Mouse (Mus musculus) layer of hippocampus, adult 18-20 months (tissue): ENCODE measurements around the gene Snrnp200. TPM values are rescaled to one million over a fixed set of nuclear protein-coding genes. Genes with fewer than 3 reads are reported as not detected.
A peak's percentile ranks its signal among the peaks of the same experiment; 100 is the strongest.
"Not testable (repeated sequence)": the region's sequence is repeated elsewhere in the genome, so short reads cannot be mapped to it uniquely, and the experiment has no call there.

ENCODE experiments used
- DNase-seq, 2 experiments: peaks; one replicate each; pipeline ENCODE4 v3.0.0; 2022; ENCODE audit warnings: low spot score in 2 of 2
- long read RNA-seq: library from polyadenylated mRNA; stranded (forward); transcript quantifications from one replicate; pipeline ENCODE4 v2.0.0, GENCODE M21; 2021
- total RNA-seq, 2 experiments: library from RNA; stranded (reverse); gene quantifications; 2 replicates each; pipeline ENCODE4 v1.2.3; 2021

Snrnp200 gene
- total RNA-seq, result 10 to 100 TPM; 94.5 to 95.2 TPM
- long read RNA-seq, full-length matches to known transcripts, result 59 of 100 reads
- long read RNA-seq, partial matches to known transcripts, result 36 of 100 reads
- long read RNA-seq, other reads (novel, unspliced or antisense), result 5 of 100 reads

DNA sequence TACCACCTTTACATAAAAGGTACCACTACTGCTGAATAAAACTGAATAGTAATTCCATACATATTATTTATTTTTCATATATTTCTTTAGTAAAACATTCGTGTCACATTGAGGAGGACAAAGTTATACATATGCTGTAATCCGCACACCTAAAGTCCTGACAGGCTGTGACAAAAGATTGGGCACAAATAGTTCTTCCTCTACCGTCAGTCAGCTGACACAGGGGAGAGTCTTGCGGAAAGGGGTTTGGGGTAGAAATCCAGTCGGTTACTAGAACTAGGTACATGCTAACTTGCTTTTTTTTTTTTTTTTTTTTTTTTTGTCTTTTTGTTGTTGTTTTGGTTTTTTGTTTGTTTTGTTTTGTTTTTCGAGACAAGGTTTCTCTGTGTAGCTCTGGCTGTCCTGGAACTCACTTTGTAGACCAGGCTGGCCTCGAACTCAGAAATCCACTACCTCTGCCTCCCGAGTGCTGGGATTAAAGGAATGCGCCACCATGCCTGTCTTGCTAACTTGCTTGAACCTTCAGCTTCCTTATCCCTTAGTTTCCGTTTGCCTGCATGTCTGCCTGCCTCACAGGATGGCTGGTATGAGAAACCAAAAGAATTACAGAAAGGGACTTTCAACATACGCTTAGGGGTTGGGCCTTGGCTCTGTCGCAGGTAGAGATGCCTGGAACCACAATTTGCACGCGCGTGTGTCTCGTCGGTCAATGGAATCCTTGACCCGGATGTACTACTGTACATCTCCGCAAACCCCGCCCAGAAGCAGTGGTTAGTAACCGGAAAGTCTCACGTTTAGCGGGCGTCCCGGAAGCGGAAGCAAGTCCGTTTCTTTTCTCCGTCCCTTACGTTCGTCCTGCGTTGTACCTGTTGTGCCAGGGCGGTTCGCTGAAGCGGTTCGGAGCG lies at the start of gene Snrnp200, which contains the start of gene 1810024B03Rik:
Snrnp200 (plus strand) TSS at position 840 of the 905 bp plus-strand sequence.
1810024B03Rik (minus strand) TSS at position 734 of the 905 bp plus-strand sequence.
- DNase-seq, result peak; percentile 91 to 97

DNA sequence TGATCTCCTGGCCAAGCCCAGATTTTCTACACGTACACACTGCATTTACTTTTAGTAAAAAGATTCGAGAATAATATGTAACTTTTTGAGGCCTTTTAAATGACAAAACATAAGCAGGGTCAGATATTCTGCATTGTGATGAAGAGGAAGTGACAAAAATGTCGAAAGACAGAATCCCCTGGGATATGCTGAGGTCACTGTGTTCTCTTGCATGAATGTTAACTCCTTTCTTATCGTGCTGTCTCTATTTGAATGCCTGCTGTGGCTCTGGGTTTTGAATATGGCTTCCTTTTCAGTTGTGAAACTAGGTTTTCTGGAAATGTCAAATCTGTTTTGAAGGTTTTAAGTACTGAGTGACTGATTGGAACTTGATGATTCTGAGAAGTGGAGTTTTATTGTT lies 42.5 kb upstream of the Snrnp200 start:
- DNase-seq, result no peak

GRCm38 (mm10) chr2:127166261-127166660 lies 41.9 kb upstream of the Snrnp200 start:
- DNase-seq, result peak in 1 of 2 experiments; percentile 67

GRCm38 (mm10) chr2:127182598-127183381 lies 25.4 kb upstream of the Snrnp200 start:
- DNase-seq, result peak; percentile 76 to 91

- DNase-seq, result no peak
These were observed 18.6 kb upstream of the Snrnp200 start for GRCm38 (mm10) chr2:127189574-127189973.

- peak; percentile 19 to 80 for DNase-seq
These were observed 3.3 kb upstream of the Snrnp200 start for GRCm38 (mm10) chr2:127204932-127205331.

GRCm38 (mm10) chr2:127205936-127206335 lies 2.2 kb upstream of the Snrnp200 start:
- not testable (repeated sequence) for DNase-seq

DNA sequence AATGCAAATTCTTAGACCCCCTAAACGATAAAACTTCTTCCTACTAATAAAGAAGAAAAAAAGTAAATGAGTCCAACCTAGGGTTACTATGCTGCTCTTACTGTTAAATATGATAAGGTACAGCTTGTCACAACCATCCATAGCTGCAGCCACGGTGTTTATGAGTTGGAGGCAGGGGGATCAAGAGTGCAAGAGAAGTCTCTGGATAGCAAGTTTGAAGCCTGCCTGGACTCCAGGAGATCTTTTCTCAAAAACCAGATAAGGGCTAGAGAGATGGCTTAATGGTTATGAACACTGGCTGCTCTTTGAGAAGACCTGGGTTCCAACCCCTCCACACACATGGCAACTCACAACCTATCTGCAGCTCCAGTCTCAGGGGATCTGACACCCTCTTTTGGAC lies 1.3 kb upstream of the Snrnp200 start:
- DNase-seq, result no peak

GRCm38 (mm10) chr2:127208452-127208769 lies 225 bp downstream of the Snrnp200 start:
- no peak for DNase-seq

DNA sequence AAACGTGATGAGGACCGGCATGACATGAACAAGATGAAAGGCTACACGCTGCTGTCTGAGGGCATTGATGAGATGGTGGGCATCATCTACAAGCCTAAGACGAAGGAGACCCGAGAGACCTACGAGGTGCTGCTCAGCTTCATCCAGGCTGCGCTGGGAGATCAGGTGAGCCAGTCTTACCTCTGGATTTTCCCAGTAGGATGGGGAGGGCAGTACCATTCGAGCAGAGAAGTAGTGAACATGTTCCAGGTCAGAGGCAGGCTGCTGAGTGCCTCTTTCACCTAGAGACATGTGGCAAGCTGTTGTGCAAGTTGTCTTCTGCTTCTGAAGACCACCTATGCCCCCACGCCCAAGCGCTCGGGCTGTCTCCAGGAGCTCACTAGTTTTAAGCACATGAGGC lies 2.5 kb downstream of the Snrnp200 start:
- DNase-seq, result no peak

DNA sequence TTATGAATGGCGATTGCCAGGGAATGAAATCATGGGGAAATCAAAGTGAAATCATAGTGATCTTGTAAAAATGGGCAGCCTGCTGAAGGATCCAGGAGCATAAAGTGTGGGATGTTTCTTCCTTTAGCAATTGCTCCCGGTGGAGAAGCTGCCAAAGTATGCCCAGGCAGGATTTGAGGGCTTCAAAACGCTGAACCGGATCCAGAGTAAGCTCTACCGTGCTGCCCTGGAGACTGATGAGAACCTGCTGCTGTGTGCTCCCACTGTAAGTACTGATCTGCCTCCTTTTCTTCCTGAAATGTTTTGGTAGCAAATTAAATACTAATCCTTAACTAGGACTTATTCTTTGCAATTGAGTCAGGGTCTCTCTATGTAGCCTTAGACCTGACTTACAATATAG lies 9.6 kb downstream of the Snrnp200 start:
- DNase-seq, result no peak

- no peak for DNase-seq
These were observed 17.1 kb downstream of the Snrnp200 start for GRCm38 (mm10) chr2:127225261-127225660.

- DNase-seq, result no peak
These were observed 29.9 kb downstream of the Snrnp200 start for GRCm38 (mm10) chr2:127237897-127238610.

- no peak for DNase-seq
These were observed 31.9 kb downstream of the Snrnp200 start for GRCm38 (mm10) chr2:127240065-127240464.

- peak; percentile 97 to 98 for DNase-seq
These were observed 39.6 kb downstream of the Snrnp200 start, which contains the start of the genes Ciao1 and Tmem127 for GRCm38 (mm10) chr2:127247592-127248333. Gene Ciao1 (minus strand): TSS chr2:127247816. Gene Tmem127 (plus strand): TSS chr2:127247908.

DNA sequence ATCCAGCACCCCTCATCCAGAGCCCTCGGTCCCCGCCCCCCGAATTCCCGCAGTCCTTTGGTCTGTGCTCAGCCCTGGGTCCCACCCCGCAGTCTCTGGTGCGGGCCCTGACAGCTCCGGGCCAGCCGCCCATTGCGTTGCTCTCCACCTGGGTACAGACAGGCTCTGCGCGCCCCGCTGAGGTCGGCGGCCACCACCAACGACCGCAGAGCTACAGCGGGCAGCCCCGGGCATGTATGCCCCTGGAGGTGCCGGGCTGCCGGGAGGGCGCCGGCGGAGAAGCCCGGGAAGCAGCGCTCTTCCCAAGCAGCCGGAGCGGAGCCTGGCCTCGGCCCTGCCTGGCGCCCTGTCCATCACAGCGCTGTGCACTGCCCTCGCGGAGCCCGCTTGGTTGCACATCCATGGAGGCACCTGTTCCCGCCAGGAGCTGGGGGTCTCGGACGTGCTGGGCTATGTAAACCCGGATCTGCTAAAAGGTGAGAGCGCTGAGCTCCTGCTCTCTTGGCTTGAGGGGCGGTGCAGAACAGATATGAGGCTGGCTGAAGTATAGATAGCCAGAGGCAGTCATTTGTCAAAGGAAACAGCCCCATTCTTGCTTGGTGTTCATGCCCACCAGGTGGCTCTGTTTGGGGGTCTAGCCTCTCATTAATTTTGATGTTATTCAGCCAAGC lies 40.3 kb downstream of the Snrnp200 start:
- DNase-seq, result peak; percentile 27 to 32

- DNase-seq, result no peak
These were observed 42.3 kb downstream of the Snrnp200 start for GRCm38 (mm10) chr2:127250291-127251008.

GRCm38 (mm10) chr2:127251457-127251856 lies 43.3 kb downstream of the Snrnp200 start:
- DNase-seq, result no peak
